Mouse (Mus musculus): ENCODE measurements at regions not wholly inside any gene's neighbourhood (a gene's known extent, or its start where the extent isn't known, plus 50 kb on each side); places are given as distances from the start of the nearest gene placed in this dataset.
A peak's percentile ranks its signal among the peaks of the same experiment; 100 is the strongest.

DNA sequence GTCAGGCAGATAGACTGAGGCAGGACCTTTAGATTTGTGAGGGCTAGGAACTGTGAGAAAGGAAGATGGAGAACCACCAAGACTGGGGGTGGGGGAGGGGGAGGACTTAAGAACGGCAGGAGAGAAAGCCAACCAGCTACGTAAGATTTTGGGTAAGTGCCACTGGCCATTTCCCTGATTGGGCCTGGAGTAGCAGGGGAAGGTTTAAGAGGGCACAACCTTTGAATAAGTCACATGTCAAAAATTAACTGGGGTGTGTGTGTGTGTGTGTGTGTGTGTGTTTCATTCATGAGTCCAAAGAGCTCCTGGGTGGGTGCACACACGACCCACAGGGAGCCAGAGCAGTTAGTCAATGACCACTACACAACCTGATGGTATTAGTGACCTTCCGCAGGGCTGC, 161.6 kb upstream of the Ctnnb1 start:
- no peak for DNase-seq (ENCODE audit: low spot score)

DNA sequence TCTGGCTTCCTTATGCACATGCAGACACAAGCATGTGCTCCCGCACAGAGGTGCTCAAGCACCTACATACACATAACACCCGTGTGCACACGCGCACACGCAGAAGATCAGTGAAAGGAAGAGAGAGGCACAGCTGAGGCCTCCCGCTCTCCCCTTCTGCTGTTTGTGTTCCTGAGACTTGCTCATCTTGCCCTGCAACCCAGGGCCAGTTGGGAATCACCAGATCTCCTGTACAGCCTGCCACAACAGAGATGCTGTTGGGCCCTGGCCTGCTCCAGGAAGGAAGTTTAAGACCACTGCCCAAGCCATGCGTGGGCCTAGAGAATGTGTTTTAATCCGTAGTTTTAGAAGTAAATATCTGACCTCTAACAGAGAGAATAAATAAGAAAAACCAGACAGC, 160.0 kb upstream of the Ctnnb1 start:
- DNase-seq (ENCODE audit: low spot score), result no peak

DNA sequence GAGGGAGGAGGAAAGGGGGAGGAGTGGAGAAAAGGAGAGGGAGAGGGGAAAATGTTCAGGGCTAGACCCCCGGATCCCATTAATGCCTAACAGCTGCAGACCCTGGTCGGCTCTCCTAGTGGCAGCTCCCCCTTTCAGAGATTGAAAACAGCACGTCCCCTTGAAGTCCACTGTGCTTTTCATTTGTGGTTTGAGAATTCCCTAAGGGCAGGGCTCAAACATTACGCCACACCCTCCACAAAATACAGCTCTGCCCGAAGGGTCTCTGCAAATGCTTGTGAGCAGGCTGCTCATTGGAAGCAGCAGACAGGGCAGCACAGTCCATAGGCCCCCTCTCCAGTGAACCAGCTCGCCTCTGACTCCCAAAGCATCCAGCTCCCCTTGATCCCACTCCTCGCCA, 159.3 kb upstream of the Ctnnb1 start:
- peak; percentile 15 for DNase-seq (ENCODE audit: low spot score)

DNA sequence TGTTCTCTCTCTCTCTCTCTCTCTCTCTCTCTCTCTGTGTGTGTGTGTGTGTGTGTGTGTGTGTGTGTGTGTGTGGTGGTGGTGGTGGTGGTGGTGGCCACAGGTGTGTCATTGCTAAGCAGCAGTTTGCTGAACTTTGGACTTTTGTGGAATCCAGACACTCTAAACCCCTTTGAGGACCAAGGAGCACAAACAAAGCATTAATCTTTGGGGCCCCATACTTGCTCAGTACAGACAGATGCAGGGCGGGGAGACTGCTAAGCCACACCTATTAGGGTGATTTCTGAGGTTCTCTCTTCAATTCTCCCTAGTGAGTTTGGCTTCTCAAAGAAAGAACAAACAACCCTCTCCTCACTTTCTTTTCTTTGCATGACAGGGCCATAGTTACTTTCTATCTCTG, 158.1 kb upstream of the Ctnnb1 start:
- no peak for DNase-seq (ENCODE audit: low spot score)

DNA sequence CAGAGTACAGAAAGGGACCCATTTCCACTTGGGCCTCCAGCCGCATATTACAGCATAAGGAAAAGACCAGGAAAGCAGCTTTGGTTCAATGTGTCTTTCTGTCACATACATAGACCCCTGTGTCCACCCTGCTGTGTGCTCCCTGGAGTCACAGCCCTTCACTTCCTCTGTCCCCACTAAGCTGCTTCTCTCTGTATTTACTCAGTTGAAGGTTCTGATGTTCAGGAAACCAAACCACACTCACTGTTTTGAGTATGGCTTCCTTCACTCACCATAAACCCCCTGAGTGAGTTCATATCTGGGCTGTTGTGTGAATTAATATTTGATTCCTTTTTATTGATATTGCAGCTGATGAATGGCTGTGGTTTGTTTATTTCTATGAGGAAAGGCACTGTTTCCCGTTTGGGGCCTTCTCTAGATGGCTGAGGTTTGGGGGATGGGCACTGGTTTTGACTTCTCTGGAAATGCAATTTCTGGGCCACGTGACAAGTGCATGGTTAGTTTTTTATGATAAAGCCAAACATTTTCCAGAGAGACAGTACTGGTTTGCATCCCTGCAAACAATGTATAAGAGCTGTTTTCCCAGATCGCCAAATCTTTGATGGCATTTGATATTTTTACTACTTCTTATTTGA, 157.0 kb upstream of the Ctnnb1 start:
- no peak for DNase-seq (ENCODE audit: low spot score)

DNA sequence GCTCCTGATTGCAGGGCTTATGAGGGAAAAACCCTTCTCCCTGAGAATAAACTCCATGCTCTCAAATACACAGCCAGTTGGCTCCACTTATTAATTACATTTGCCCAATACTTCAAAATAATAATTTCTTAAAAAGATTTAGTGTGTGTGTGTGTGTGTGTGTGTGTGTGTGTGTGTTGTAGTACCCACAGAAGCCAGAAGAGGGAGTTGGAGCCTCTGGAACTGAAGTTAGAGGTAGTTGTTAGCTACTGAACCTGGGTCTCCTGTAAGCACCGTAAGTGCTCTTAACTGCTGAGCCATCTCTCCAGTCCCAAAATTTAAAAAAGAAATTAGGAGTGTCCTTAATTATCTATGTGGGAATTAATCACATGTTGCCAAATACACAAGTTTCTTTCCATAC, 154.8 kb upstream of the Ctnnb1 start:
- DNase-seq (ENCODE audit: low spot score), result no peak

DNA sequence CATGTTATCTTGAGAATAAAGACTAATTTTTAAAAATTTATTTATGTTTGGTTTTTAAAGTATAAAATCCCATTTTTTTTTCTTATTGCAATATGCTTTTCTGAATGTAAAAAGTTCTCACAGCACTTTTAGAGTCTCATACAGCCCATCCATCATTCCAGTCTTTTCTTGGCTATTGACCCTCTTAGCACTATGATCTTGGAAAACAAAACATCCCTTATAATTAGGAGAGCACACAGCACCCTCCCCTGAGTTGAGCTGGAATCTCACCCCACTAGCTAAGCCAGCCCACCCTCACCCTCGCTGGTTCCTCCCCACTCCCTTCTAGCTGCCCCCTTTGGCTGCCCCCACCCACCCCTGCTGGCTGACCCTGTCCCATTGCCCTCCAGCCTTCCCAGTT, 154.2 kb upstream of the Ctnnb1 start:
- DNase-seq (ENCODE audit: low spot score), result no peak

DNA sequence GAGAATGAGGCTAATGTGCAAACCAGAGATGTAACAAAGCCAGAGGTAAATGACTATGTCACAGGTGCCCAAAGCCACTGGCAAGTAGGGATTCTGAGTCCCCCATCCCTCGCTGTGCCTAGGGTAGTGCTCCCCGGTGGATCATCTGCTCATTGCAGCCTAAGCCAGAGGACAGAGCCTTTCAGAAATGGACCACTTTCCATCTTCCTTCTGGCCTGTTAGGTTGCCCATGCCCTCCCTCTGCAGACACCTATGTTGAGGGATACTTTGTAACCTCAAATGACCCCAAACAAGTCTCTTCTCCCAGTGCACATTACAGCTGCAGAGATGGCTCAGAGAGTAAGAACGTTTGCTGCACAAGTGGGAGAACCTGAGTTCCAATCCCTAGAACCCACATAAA, 153.3 kb upstream of the Ctnnb1 start:
- DNase-seq (ENCODE audit: low spot score), result no peak

DNA sequence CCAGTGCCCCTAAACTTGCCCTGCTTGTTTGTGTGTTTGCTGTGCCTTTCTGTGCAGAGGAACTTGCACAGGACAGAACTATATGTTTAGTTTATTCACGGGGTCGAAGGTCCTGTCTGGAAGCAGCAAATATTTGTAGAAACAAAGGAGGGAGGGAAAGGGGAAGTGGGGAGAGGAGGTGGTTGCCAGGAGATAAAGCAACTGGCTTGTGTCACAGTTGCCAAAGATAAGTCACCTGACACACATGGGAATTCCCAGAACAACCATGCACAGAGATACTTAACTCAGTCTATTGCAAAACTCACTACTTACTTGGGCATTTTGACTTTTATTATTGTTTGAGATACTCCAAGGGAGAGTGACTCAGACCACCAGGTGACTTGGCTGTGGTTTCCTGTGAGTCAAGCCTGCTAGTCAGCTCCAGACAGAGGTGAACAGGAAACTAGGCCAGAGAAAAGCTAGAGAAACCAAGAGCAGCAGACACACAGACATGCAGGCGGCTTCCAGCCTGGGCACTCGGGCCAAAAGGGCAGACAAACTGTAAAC, 152.5 kb upstream of the Ctnnb1 start:
- DNase-seq (ENCODE audit: low spot score), result peak; percentile 67

DNA sequence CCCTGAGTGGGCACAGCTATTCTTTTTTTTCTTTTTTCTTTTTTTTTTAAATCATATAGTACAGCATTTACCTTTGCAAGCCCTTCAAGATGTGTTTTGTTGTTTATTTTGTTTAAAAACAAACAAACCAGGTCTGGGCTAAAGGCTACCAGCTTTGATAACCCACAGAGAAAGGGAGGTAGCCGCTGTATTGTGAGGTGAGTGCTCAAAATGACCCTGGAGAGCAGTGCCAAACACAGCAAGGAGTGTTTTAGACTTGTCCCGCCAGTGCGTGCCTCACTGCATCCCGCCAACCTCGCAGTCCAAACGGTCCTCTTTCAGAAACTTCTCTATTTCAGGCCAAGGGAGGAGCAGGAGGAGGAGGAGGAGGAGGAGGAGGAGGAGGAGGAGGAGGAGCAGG, 152.0 kb upstream of the Ctnnb1 start:
- no peak for DNase-seq (ENCODE audit: low spot score)

DNA sequence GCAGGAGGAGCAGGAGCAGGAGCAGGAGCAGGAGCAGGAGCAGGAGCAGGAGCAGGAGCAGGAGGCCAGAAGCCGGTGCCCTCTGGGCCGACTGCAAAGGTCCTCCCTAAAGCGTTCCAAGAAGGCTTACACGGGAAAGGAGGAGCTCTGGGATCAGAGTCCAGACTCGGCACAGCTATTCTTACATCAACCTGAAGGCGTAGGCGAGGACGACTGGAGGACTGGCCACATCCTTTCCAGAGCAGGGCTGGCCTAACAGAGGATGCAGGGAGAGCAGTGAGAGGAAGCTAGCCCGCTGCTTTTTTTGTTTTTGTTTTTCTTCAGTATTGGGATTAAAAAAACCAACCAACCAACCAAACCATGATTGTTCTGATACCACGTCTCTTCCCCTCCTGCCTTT, 151.5 kb upstream of the Ctnnb1 start:
- DNase-seq (ENCODE audit: low spot score), result no peak

DNA sequence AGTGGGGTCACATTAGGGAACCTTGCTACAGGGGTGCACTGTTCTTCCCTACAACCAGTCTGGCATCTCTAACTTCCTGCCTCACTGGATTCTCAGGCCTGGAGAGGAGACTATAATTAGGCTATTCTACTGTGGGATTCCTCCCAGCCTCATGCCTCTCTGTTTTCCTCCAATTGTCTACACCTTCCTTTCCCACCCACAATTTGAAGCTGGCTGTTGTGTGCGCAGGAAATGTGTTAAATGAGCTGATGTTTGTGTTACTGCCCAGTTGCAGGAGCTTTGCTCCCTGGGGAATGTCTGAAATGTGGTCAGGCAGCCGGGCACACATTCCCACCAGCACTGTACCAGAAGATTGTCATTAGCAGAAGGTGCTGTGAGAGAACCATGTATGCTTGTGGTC, 150.6 kb upstream of the Ctnnb1 start:
- no peak for DNase-seq (ENCODE audit: low spot score)

DNA sequence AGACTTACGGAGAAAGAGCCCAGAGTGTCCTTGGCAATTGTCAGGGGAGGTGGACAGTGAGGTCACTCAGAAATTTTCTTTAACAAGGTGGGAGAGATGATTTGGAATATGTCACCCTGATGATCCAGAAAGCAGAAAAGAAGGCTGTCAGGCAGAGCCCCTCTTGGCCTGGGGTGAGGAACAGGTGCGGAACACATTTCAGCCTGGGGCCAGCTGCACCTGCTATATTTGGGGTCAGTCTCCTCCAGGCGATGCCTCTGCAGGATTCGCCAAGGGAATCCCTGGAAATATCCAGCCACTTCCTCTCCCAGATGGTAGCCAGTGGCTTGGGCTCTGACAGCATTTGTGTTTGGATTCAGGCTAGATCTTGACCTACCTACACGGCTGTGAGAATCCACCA, 134.8 kb upstream of the Ctnnb1 start:
- DNase-seq (ENCODE audit: low spot score), result no peak

DNA sequence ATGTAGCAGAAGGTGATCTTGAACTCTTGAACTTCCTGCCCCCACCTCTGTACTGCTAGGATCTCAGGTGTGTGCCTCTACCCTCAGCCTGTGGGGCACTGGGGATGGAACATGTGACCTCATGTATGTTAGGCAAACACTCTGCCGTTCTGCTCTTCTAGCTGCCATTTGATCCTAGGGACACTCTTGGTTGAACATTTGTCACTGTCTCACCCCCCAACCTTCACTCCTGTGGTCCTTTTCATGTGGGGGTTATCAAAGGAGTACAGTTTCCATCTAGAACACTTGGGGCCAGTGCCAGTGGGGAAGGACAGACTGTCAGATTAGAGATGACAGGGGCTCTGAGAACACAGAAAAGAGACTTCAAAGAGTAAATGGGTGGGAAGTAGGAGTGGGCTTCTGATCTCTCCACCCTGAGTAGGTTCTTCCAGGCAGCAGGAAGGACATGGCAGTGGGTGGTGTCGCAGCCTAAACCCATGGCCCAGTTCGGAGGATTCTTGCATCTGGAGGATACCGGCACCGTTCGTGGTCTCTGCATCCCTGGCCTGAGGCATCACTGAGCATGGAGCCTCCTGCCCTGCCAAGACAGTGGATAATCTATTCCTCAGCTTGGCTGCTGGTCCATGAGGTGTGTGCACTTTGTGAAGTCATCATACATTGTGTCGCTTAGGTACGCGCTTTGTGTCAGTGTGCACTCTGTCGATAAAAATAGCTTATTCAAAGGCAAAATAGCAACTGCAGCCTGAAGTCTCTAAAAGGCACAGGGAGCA, 132.7 kb upstream of the Ctnnb1 start:
- DNase-seq (ENCODE audit: low spot score), result no peak

DNA sequence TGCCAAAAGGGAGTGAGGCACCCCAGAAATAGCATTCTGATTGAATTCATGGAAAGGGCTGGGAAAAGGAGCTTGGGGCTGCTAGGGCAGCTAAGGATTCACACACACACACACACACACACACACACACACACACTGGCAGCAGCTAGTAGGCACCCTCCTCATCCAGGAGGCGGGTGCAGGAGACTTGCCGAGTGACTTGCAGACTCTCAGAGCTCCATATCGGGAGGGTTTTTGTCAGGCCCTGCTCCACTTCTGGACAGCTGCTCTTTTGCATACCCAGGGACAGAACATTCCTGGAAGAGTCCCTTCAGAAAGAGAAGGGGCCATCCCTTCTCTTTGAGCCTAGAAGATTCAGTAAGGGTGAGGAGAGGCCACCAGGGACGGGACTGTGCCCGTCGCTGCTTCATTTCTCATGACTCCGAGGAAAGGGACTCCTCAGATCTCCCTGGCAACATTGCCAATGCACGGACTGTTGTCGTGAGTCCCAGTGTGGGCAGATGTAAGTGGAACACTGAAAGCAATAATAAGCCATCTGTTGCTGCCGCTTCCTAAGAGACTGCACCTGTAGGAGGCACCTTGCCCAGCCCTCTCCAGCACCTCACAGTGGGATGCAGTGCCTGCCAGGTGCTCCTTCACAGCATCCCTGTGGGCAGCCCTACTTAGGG, 130.9 kb upstream of the Ctnnb1 start:
- no peak for DNase-seq (ENCODE audit: low spot score)

DNA sequence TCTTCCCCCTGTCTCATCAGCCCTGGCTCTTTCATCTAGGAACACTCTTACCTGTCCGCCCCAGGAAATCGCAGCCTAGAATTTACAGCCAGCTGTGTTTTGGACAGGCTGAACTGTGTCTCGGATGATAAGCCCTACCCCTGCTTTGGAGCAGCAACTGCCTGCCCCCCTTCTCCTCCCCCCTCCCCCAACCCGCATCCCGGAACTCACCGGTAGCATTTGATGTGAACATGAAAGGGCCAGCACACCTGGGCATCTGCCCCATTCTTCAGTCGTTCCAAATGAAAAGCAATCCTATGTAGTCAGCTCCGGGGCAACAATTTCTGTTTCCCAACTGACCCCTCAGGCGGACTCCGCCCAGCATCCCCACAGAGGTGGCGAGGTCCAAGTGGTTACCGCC, 130.1 kb upstream of the Ctnnb1 start:
- DNase-seq (ENCODE audit: low spot score), result no peak

DNA sequence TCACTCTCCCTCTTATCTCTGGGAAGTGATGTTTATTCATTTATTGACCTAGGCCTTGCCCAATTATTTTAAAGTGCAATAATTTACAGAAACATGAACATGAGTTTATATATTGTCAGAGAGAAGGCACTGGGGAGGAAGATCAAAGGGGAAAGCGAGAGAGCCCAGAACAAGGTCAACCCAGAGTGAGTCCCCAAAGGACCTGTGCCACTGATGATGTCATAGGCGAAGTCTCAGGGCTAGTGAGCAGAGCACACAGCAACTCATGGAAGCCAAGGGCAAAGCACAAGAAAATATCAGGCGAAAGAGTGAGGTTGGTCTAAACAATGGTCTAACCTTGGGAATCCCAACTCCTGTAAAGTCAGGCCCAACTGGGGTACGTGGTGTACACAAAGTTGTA, 126.4 kb upstream of the Ctnnb1 start:
- no peak for DNase-seq (ENCODE audit: low spot score)

DNA sequence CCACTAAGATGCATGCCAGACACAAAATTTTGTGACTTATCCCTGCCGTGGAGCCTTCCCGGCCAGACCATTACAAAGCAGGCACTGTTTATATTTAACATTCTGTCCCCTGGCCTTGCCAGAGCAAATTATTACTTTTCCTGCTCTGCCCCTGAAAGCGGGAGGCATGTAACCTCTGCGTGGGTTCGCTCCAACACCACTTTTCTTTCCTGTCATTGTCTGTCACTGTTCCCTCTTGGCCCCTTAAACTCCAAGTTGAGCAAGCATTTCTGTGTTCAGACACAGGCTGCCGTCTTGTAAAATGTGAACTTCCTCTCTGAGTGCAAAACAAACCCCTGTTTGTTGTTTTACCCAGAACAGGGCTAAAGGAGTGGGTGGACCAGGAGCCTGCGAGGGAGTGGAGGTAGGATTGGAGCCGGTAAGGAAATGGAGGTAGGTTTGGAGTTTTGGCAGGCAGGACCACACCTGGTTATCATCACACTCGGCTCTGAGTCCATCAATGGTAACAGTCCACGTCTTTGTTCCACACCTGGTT, 124.2 kb upstream of the Ctnnb1 start:
- DNase-seq (ENCODE audit: low spot score), result no peak

DNA sequence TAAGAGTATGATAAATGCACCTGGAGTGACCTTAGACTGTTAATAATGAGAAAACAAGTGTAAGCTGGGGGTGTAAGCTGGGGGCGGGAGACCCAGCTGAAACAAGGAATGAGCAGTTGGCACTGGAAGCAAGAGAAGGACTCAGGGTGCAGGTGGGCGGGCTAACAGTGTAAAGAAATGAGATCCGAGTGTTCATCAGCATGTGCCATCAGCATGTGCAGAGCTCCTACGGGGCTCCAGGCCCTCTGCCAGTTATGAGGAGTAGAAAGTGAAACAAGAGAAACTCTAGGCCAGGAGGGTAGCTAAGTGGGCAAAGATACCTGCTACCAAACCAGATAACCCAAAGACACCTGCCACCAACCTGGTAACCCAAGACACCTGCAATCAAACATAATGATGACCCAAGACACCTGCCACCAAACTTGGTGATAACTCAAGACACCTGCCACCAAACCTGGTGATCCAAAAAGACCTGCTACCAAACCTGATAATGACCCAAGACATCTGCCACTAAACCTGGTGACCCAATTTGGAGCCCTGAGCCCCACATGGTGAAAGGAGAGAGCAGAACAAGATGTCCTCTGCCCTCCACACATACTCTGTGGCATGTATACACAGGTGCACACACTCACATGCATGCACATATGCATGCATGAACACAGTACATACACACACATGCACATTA, 120.1 kb upstream of the Ctnnb1 start:
- no peak for DNase-seq (ENCODE audit: low spot score)

DNA sequence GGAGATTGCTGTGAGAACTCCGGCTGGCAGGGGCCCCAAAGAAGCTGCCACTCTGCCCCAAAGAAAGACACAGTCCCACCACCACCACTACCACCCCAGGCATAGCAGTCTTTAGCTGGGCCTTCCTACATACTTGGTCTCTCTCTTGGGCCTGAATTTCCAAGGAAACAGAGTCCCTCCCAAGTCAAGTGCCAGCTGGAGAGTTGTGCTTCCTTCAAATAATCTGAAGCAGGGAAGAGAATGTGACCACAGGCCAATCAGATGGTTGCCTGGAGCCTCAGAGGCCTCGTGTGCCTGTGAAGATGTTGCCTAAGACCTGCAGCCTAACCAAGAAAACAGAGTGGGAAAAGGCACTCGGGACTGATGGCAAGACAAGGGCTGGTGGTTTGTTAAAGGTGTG, 117.5 kb upstream of the Ctnnb1 start:
- no peak for DNase-seq (ENCODE audit: low spot score)

DNA sequence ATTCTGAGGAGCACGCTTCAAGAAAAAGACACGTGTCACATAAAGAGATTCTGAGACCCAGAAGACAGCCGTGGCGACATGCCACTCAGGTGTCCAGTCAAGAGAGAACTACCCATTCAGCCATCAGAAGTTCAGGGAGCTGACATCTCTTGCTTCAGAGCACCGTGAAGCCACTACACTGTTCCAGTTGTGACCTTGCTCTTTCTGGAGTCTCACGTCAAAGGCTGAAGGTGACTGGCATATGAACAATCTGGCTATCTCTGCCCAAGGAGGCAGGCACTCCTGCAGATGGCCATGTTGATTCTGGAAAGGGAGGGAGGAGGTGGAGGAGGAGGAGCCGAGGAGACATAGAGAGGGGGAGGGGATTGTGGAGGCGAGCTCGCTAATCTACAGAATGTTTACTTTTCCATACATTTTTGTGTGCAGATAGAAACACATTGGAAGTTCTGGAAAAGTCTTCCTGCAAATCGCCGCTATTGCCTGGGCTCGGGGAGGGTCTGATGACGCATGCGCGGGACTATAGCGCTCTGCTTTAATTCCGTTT, 116.3 kb upstream of the Ctnnb1 start:
- no peak for DNase-seq (ENCODE audit: low spot score)

DNA sequence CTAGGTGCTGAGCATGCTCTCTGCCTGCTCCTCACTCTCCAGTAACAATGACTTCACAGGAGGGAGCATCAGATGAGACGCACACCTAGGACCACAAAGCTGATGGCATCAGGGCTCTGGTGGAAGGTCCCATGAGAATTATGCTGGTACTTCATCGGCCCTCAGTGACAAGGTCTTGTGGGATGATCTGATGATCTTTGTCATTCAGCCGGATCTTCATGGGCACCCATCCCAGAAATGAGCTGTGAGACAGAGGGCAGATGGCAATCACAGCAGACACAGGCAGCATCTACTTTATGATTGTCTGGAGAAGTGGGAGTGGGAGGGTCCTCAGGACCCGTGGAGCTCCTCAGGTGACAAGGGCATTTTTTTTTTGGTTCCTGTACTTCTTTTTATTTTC, 114.7 kb upstream of the Ctnnb1 start:
- DNase-seq (ENCODE audit: low spot score), result peak; percentile 61

Data from MN1 (cell line).